Mouse (Mus musculus): ENCODE results near the gene Kdm2b.

- TF ChIP-seq CTCF (IDR thresholded peaks at IDR 0.05; ENCODE audit: control insufficient read depth, insufficient read depth, insufficient replicate concordance, low read depth, low read length) (no peak), POLR2A (IDR thresholded peaks at IDR 0.05; ENCODE audit: control insufficient read depth, low read depth, low read length) (no peak)
Observed at GRCm38 (mm10) chr5:122901179-122901578, 88.4 kb downstream of the Kdm2b start.
